In genomic region chr9:58159855-58160254, GRCm38 (mm10) we compare ENCODE assay signal across 8 mouse cellular contexts. TPM values are rescaled to one million over a fixed set of nuclear protein-coding genes. Genes with fewer than 3 reads are reported as not detected.
DNase-seq lines count a peak whose midpoint lies in the region; ATAC-seq and TF ChIP-seq lines count a peak whose summit lies in the region.

No protein-coding gene starts in this region.

- H3K4me2 ChIP-seq in hindbrain, embryonic 16.5 days (ENCODE audit: low read length) = no peak overlapping the region
- H3K4me2 ChIP-seq in hindbrain, embryonic 14.5 days (replicated peaks) = no peak overlapping the region
- H3K4me2 ChIP-seq in intestine, postnatal 0 days (replicated peaks; ENCODE audit: low read depth) = no peak overlapping the region

- no peaks in the 10 kb centered on the region for H3K36me3 ChIP-seq in hindbrain, embryonic 16.5 days (ENCODE audit: control insufficient read depth, insufficient read depth, low read length)
- H3K36me3 ChIP-seq in hindbrain, embryonic 14.5 days (replicated peaks; ENCODE audit: control insufficient read depth, insufficient read depth) = no peaks in the 10 kb centered on the region
- H3K36me3 ChIP-seq in intestine, postnatal 0 days (ENCODE audit: control insufficient read depth, insufficient read depth) = no peaks in the 10 kb centered on the region

- H3K9me3 ChIP-seq in hindbrain, embryonic 16.5 days (ENCODE audit: control insufficient read depth, low read length) = no peaks in the 10 kb centered on the region
- H3K9me3 ChIP-seq in hindbrain, embryonic 14.5 days (ENCODE audit: control insufficient read depth, low read length) = no peaks in the 10 kb centered on the region
- no peaks in the 10 kb centered on the region for H3K9me3 ChIP-seq in intestine, postnatal 0 days (ENCODE audit: control insufficient read depth)

- ATAC-seq in hindbrain, embryonic 16.5 days = no peak
- no peak for ATAC-seq in hindbrain, embryonic 14.5 days (ENCODE audit: low FRiP score)
- no peak for ATAC-seq in intestine, postnatal 0 days
- ATAC-seq in erythroblast, adult 5-6 weeks (replicated peaks; ENCODE audit: low FRiP score, poor library complexity, severe bottlenecking) = no peak

- no peak overlapping the region for H3K4me3 ChIP-seq in hindbrain, embryonic 16.5 days (ENCODE audit: low read length)
- H3K4me3 ChIP-seq in hindbrain, embryonic 14.5 days (replicated peaks; ENCODE audit: low read length) = no peak overlapping the region
- no peak overlapping the region for H3K4me3 ChIP-seq in intestine, postnatal 0 days (ENCODE audit: low read depth, low read length)

- 55% methylated on average over 4 of the region's 4 CpGs for WGBS in hindbrain, embryonic 16.5 days
- 74% methylated on average over 4 of the region's 4 CpGs for WGBS in hindbrain, embryonic 14.5 days
- 33% methylated on average over 4 of the region's 4 CpGs for WGBS in intestine, postnatal 0 days

- H3K4me1 ChIP-seq in hindbrain, embryonic 16.5 days (ENCODE audit: control insufficient read depth, insufficient read depth, low read depth, low read length) = peaks cover 2% of the 10 kb centered on the region; the same call in 1 of the 2 replicates
- 0 out of 2 replicates have a peak, but pooled peaks cover 4% of the 10 kb centered on the region for H3K4me1 ChIP-seq in hindbrain, embryonic 14.5 days (replicated peaks; ENCODE audit: control insufficient read depth, insufficient read depth, low read length)
- no peaks in the 10 kb centered on the region for H3K4me1 ChIP-seq in intestine, postnatal 0 days (replicated peaks; ENCODE audit: control insufficient read depth, insufficient read depth, low read length)

- TF ChIP-seq CTCF in intestine, postnatal 0 days (IDR thresholded peaks at IDR 0.05; ENCODE audit: low read depth) = no peak

- no peak for DNase-seq in hindbrain, embryonic 14.5 days (ENCODE audit: low spot score)
- peak; percentile 19 for DNase-seq in urinary bladder, adult 2 months (ENCODE audit: low spot score)
- no peak for DNase-seq in urinary bladder, postnatal 10 days (ENCODE audit: low spot score)
- DNase-seq in liver = no peak
- DNase-seq in ovary, postnatal 10 days (ENCODE audit: low spot score) = no peak

- H3K9ac ChIP-seq in hindbrain, embryonic 16.5 days (ENCODE audit: low read depth, low read length) = no peak overlapping the region
- H3K9ac ChIP-seq in hindbrain, embryonic 14.5 days = no peak overlapping the region
- H3K9ac ChIP-seq in intestine, postnatal 0 days (ENCODE audit: low read depth, low read length) = no peak overlapping the region

- 0 out of 2 replicates have a peak overlapping the region, but pooled peaks have one; percentile 31 for H3K27ac ChIP-seq in hindbrain, embryonic 16.5 days (ENCODE audit: low read depth, low read length)
- no peak overlapping the region for H3K27ac ChIP-seq in hindbrain, embryonic 14.5 days
- peak overlapping the region; percentile 21; the same call in 1 of the 2 replicates for H3K27ac ChIP-seq in intestine, postnatal 0 days (ENCODE audit: low read depth, low read length)

- no peaks in the 10 kb centered on the region for H3K27me3 ChIP-seq in hindbrain, embryonic 16.5 days (replicated peaks; ENCODE audit: control insufficient read depth, insufficient read depth, low read length)
- H3K27me3 ChIP-seq in hindbrain, embryonic 14.5 days (ENCODE audit: control insufficient read depth, insufficient read depth, low read length) = no peaks in the 10 kb centered on the region
- no peaks in the 10 kb centered on the region for H3K27me3 ChIP-seq in intestine, postnatal 0 days (replicated peaks; ENCODE audit: control insufficient read depth, insufficient read depth, low read length)

RNA-seq across cellular contexts. Expression of gene Ccdc33, which starts 41.2 kb away (rescaled TPM):
- 0.43 and 0.79 TPM in 2 replicates for polyA plus RNA-seq in hindbrain, embryonic 16.5 days (2015; fragmentation: Nextera tagmentation; extraction: Ambion mirVana)
- 0.13 and 0.43 TPM in 2 replicates for polyA plus RNA-seq in hindbrain, embryonic 14.5 days (2014; fragmentation: Nextera tagmentation; extraction: Ambion mirVana)
- 0.06 and 0.09 TPM in 2 replicates for polyA plus RNA-seq in urinary bladder, adult 2 months (2012; rRNA removed)
- polyA plus RNA-seq in intestine, postnatal 0 days (2015; fragmentation: Nextera tagmentation; extraction: Ambion mirVana) = 0.14 and 0.16 TPM in 2 replicates
- not detected in 2 replicates for total RNA-seq in erythroblast, adult 5-6 weeks (2015; ENCODE audit: low replicate concordance)
- not detected in 2 replicates for total RNA-seq in erythroblast, adult 5-6 weeks (2017; ENCODE audit: low replicate concordance)

RNA-seq across cellular contexts. Expression of gene Islr, which starts 44.3 kb away (rescaled TPM):
- 40.4 and 50.5 TPM in 2 replicates for polyA plus RNA-seq in hindbrain, embryonic 16.5 days (2015; fragmentation: Nextera tagmentation; extraction: Ambion mirVana)
- 30.4 and 34.8 TPM in 2 replicates for polyA plus RNA-seq in hindbrain, embryonic 14.5 days (2014; fragmentation: Nextera tagmentation; extraction: Ambion mirVana)
- polyA plus RNA-seq in urinary bladder, adult 2 months (2012; rRNA removed) = 137 and 139 TPM in 2 replicates
- 26.9 and 29.6 TPM in 2 replicates for polyA plus RNA-seq in intestine, postnatal 0 days (2015; fragmentation: Nextera tagmentation; extraction: Ambion mirVana)
- total RNA-seq in erythroblast, adult 5-6 weeks (2015; ENCODE audit: low replicate concordance) = 0.63 TPM in 1 of 2 replicates, not detected in the other
- total RNA-seq in erythroblast, adult 5-6 weeks (2017; ENCODE audit: low replicate concordance) = not detected in 2 replicates

RNA-seq across cellular contexts. Expression of gene Islr2, which starts 44.3 kb away (rescaled TPM):
- polyA plus RNA-seq in hindbrain, embryonic 16.5 days (2015; fragmentation: Nextera tagmentation; extraction: Ambion mirVana) = 13.8 and 21.5 TPM in 2 replicates
- 7.2 and 17.2 TPM in 2 replicates for polyA plus RNA-seq in hindbrain, embryonic 14.5 days (2014; fragmentation: Nextera tagmentation; extraction: Ambion mirVana)
- 0.15 and 0.19 TPM in 2 replicates for polyA plus RNA-seq in urinary bladder, adult 2 months (2012; rRNA removed)
- 0.27 and 0.35 TPM in 2 replicates for polyA plus RNA-seq in intestine, postnatal 0 days (2015; fragmentation: Nextera tagmentation; extraction: Ambion mirVana)
- not detected in 2 replicates for total RNA-seq in erythroblast, adult 5-6 weeks (2015; ENCODE audit: low replicate concordance)
- not detected in 2 replicates for total RNA-seq in erythroblast, adult 5-6 weeks (2017; ENCODE audit: low replicate concordance)
